Mouse (Mus musculus) bone marrow, adult 2 months (tissue): ENCODE measurements around the gene Mgat5. TPM values are rescaled to one million over a fixed set of nuclear protein-coding genes. Genes with fewer than 3 reads are reported as not detected.

Source experiments
- H3K27ac ChIP-seq: fragments of 200-500 bp; 2 replicates; pipeline ENCODE4 v1.5.1; 2012; ENCODE audit warnings: low read depth, mild to moderate bottlenecking, control low read depth, inconsistent platforms, low read length; ENCODE audit not compliant: control insufficient read depth, poor library complexity, insufficient read depth
- H3K4me1 ChIP-seq: fragments of 200-500 bp; 2 replicates; pipeline ENCODE4 v1.6.1; 2011; ENCODE audit warnings: low read length; ENCODE audit not compliant: control insufficient read depth, insufficient read depth
- H3K4me3 ChIP-seq: fragments of 200-500 bp; replicated peaks from 2 replicates; pipeline ENCODE3; 2011; ENCODE audit warnings: mild to moderate bottlenecking, low read depth, low read length, control low read depth; ENCODE audit not compliant: control insufficient read depth
- CTCF ChIP-seq: fragments of 200-500 bp; IDR thresholded peaks from 2 replicates; pipeline ENCODE4 v1.5.1; 2011; ENCODE audit warnings: low read length, control low read depth; ENCODE audit not compliant: control insufficient read depth, insufficient read depth
- POLR2A ChIP-seq: fragments of 200-500 bp; IDR thresholded peaks from 2 replicates; pipeline ENCODE4 v1.6.1; 2011; ENCODE audit warnings: low read depth, mild to moderate bottlenecking, control low read depth, low read length, borderline replicate concordance; ENCODE audit not compliant: control insufficient read depth
- WGBS: fragments of 180-500 bp; shearing (Covaris S2); methylation state at CpG from one replicate; pipeline ENCODE4 v1.1.7; 2018; 5-methylcytosine and 5-hydroxymethylcytosine counted together
- polyA plus RNA-seq: library from polyadenylated mRNA; stranded (reverse); fragments of >200 nt; gene quantifications from 2 replicates; pipeline ENCODE4 v1.2.4, GENCODE M21; 2011; ENCODE audit warnings: low replicate concordance; ENCODE audit not compliant: missing spikeins, insufficient read depth, insufficient read length

The Mgat5 gene
- polyA plus RNA-seq, 1 experiment = 9.7 TPM

DNA sequence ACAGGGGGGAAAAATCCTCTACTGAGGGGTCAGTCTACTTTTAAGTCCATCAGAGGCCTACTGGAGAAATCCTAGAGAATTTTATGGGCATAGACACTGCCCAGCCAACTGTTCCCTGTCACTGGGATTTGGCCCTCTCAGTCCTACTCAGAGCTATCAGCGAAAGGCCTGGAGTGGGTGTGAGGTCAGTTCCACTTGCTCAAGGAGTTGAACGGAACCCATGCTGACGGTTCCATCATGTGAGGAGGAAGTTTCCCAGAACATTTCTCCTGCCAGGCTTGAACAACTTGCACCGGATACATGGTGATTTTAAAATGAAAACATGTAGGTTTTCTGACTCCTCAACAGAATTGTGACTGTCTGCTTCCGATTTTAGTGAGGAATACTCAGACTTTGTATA, 20.2 kb downstream of the Mgat5 start:
- no peak overlapping the region for H3K27ac ChIP-seq
- H3K4me3 ChIP-seq = no peak overlapping the region
- H3K4me1 ChIP-seq = peaks cover 2% of the 10 kb centered on the region; the same call in 1 of the 2 replicates
- WGBS = 48% methylated on average over 5 of the region's 5 CpGs
- TF ChIP-seq POLR2A (no peak), CTCF (no peak)

DNA sequence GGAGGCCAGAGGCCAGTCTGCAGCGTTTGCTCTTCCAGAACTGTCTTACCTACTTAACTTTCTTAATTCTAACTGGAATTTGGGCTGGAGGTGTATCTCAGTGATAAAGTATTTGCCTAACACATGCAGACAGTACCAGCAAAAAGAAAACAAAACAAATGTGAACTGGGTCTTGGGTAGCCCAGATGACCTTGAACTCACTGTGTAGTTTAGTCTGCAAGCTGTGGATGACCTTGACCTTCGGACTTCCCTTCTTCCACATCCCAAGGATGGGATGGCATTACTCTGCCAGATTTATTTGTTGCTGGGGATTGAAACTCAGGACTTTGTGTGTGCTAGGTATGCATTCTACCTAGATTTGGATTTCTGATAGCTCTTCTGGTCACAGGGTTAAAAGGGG, 24.2 kb downstream of the Mgat5 start:
- Histone ChIP-seq H3K4me3 (no peak overlapping the region), H3K4me1 (peaks cover 6% of the 10 kb centered on the region), H3K27ac (no peak overlapping the region)
- TF ChIP-seq POLR2A (no peak), CTCF (no peak)
- WGBS = 84% methylated on average over 2 of the region's 2 CpGs

DNA sequence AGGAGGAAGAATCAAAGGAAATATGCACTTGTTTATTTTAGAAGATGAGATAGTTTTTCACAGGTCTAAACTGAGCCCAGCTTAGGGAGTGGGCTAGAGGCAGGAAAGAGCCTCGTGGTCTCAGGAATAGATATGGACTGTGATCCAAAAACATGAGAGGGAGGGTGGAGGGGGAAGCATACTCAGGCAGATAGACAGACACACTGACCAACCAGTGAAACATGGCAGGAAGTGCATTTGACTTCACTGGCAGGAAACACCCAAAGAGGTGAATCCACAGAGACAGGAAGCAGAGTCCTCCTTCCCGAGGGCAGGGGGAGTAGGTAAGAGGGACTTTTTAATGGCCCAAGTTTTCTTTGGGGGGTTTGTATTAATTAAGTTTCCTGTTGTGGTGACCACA, 25.7 kb downstream of the Mgat5 start:
- peaks cover 6% of the 10 kb centered on the region for H3K4me1 ChIP-seq
- TF ChIP-seq POLR2A = no peak
- no peak for TF ChIP-seq CTCF
- WGBS = 4% methylated on average over 2 of the region's 2 CpGs
- H3K4me3 ChIP-seq = no peak overlapping the region
- H3K27ac ChIP-seq = no peak overlapping the region

DNA sequence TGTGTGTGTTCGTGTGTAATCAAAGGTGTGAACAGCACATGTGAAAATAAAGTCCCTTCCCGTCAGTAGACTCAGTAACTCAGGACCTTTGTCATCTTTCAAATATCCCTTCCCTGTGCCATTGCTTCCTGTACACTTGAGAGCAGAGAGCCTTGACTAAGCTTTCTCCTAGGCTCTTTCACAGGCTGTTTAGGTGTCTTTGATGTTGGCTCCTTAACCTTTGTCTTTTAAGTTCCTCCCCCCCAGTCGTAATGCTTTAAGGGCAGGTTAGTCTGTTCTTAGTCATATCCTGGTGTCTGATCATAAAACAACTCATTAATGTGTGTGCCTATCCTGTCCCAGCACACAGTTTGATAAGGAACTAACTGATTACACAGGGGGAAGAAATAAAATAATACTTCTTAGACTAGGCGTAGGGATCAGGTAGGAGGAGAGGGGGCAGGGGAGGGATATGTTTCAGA, 28.4 kb downstream of the Mgat5 start:
- Histone ChIP-seq H3K4me1 (peaks cover 4% of the 10 kb centered on the region), H3K27ac (no peak overlapping the region), H3K4me3 (no peak overlapping the region)
- WGBS = 39% methylated on average over 4 of the region's 4 CpGs
- TF ChIP-seq POLR2A (no peak), CTCF (no peak)

DNA sequence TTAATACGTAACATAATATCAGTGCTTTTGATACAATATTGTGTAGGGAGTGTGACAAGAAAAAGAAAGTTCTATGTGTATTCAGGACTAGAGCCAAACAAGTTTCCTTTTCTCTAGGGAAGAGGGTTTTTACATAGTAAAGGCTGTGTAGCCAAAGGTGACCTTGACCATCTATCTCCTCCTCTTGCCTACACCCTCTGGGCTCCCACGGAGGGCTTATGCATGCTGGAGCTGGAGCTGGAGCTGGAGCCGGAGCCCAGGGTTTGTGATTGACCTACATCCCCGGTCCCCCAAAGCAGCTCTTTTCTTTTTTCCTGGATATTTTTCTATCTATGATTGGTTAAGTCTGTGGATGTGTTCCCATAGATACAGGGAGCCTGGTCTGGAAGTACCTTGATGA, 30.3 kb downstream of the Mgat5 start:
- TF ChIP-seq POLR2A (no peak), CTCF (no peak)
- H3K27ac ChIP-seq = no peak overlapping the region
- WGBS = 90% methylated on average over 4 of the region's 4 CpGs
- H3K4me1 ChIP-seq = peaks cover 8% of the 10 kb centered on the region
- H3K4me3 ChIP-seq = no peak overlapping the region

DNA sequence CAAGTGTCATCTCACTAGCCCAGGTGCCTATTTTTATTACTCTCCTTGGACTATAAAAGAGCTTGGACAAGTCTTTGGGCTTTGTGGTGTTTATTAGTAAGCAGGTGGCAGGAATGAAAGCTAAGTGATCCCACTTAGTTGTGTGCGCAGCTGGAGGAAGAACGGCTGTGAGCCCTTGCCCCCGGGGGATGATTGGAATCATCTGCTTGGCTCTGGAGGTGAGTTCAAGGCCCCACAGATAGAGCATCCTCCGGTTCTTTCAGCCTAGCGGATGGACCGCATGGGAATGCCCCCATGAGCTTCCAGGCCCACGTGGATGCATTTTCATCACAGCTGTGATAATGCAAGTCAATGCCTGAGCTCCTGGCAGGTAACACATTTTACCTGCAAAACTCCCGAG, 31.6 kb downstream of the Mgat5 start:
- 79% methylated on average over 8 of the region's 8 CpGs for WGBS
- H3K4me1 ChIP-seq = peaks cover 8% of the 10 kb centered on the region
- no peak overlapping the region for H3K27ac ChIP-seq
- no peak for TF ChIP-seq POLR2A
- no peak for TF ChIP-seq CTCF
- H3K4me3 ChIP-seq = no peak overlapping the region

DNA sequence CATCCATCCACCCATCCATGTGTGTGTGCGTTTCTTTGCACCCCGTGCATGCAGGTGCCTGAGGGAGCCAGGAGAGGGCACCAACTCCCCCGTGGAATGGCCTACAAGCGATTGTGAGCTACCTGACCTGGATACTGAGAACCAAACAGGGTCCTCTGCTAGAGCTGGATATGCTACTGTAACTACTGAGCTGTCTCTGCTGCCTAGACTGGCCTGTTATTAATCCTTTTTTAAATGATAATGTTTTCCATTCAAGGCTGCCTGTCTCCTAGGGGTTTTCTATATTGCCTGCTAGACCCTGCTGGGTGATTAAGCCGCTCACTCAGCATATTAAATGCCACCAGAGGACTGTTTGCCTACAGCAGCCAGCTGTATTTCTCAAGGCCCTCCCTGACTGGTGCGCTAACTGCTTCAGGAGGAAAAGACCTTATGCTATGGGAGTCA, 34.1 kb downstream of the Mgat5 start:
- H3K27ac ChIP-seq = no peak overlapping the region
- peaks cover 14% of the 10 kb centered on the region for H3K4me1 ChIP-seq
- TF ChIP-seq POLR2A (no peak), CTCF (peak; percentile 52; the same call in 1 of the 2 replicates)
- 79% methylated on average over 6 of the region's 6 CpGs for WGBS
- H3K4me3 ChIP-seq = no peak overlapping the region

DNA sequence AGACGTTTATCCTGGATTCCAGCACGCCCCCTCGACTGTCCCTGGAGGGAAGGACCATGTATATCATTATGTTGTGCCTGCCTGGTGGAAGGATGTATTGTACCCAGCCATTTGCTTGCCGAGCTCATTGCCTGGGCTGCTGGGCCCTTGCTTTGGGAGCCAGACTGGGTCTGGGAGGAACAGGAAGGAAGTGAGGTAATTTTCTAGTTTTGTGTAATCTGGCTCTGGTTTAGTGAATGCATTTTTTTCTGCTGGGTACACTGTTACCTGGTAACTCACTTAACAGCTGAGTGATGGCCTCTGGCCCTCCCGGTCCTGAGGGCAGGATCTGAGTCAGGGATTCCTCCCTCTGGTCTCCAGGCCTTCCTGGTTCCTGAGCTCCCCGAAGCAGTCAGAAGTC, 35.1 kb downstream of the Mgat5 start:
- H3K27ac ChIP-seq = peak overlapping the region; percentile 32; the same call in 1 of the 2 replicates
- H3K4me1 ChIP-seq = peaks cover 16% of the 10 kb centered on the region
- WGBS = 8% methylated on average over 6 of the region's 6 CpGs
- H3K4me3 ChIP-seq = no peak overlapping the region
- TF ChIP-seq CTCF (no peak), POLR2A (no peak)
